Mouse (Mus musculus) C2C12 (cell line): Measurements from ENCODE around the gene Plce1. TPM values are rescaled to one million over a fixed set of nuclear protein-coding genes. Genes with fewer than 3 reads are reported as not detected.

Source experiments
- H3K27me3 ChIP-seq: one replicate; pipeline ENCODE4 v1.6.1; 2011; ENCODE audit not compliant: control insufficient read depth, insufficient read depth, insufficient read length
- H3K36me3 ChIP-seq: one replicate; pipeline ENCODE4 v1.6.1; 2011; ENCODE audit not compliant: control insufficient read depth, insufficient read depth
- H3K4me3 ChIP-seq: one replicate; pipeline ENCODE4 v1.5.1; 2011; ENCODE audit warnings: mild to moderate bottlenecking, control low read depth; ENCODE audit not compliant: poor library complexity, insufficient read depth, severe bottlenecking
- H3K79me2 ChIP-seq: one replicate; pipeline ENCODE4 v1.6.1; 2011; ENCODE audit not compliant: control insufficient read depth, insufficient read depth
- H3K79me3 ChIP-seq: one replicate; pipeline ENCODE4 v1.6.1; 2011; ENCODE audit warnings: low read depth, control low read depth
- H3ac ChIP-seq: one replicate; pipeline ENCODE3; 2011; ENCODE audit warnings: low read depth; ENCODE audit not compliant: control insufficient read depth, insufficient read length
- CEBPB ChIP-seq: IDR thresholded peaks from one replicate; pipeline ENCODE4 v1.6.1; 2011; ENCODE audit warnings: low read depth, mild to moderate bottlenecking, control low read depth, moderate library complexity
- CTCF ChIP-seq: IDR thresholded peaks from one replicate; pipeline ENCODE4 v1.5.1; 2011; ENCODE audit not compliant: control insufficient read depth, insufficient read depth, insufficient read length
- FOSL1 ChIP-seq: IDR thresholded peaks from one replicate; pipeline ENCODE4 v1.8.0; 2011; ENCODE audit warnings: mild to moderate bottlenecking, low read length; ENCODE audit not compliant: poor library complexity, insufficient read depth, severe bottlenecking
- MAX ChIP-seq: IDR thresholded peaks from one replicate; pipeline ENCODE4 v1.6.1; 2011; ENCODE audit warnings: mild to moderate bottlenecking, control low read depth
- MYOD1 ChIP-seq: IDR thresholded peaks from one replicate; pipeline ENCODE4 v1.6.1; 2011; ENCODE audit warnings: low read depth; ENCODE audit not compliant: control insufficient read depth, insufficient read length
- MYOG ChIP-seq: IDR thresholded peaks from one replicate; pipeline ENCODE4 v1.6.1; 2011; ENCODE audit not compliant: control insufficient read depth, insufficient read length; ENCODE audit errors: extremely low read depth
- USF1 ChIP-seq: IDR thresholded peaks from one replicate; pipeline ENCODE4 v1.6.1; 2011; ENCODE audit warnings: low read depth, mild to moderate bottlenecking, control low read depth, moderate library complexity
- polyA plus RNA-seq: library from polyadenylated mRNA; unstranded; fragments of >200 nt; fragmentation: generic; extraction: Trizol; gene quantifications from one replicate; pipeline ENCODE4 v1.2.1, GENCODE M21; 2012; ENCODE audit warnings: missing spikeins

Gene Plce1
- polyA plus RNA-seq, 1 experiment, result not detected

GRCm38 (mm10) chr19:38482406-38483181 lies 1.7 kb downstream of the Plce1 start:
- no peaks in the 10 kb centered on the region for H3K79me2 ChIP-seq
- no peak for TF ChIP-seq CTCF
- TF ChIP-seq USF1, result no peak
- no peak for TF ChIP-seq FOSL1
- TF ChIP-seq MAX, result no peak
- no peak for TF ChIP-seq CEBPB
- no peak for TF ChIP-seq MYOD1
- TF ChIP-seq MYOG, result no peak
- no peak overlapping the region for H3ac ChIP-seq
- H3K4me3 ChIP-seq, result no peak overlapping the region
- H3K27me3 ChIP-seq, result peaks cover 37% of the 10 kb centered on the region
- H3K79me3 ChIP-seq, result no peaks in the 10 kb centered on the region
- no peaks in the 10 kb centered on the region for H3K36me3 ChIP-seq

- TF ChIP-seq MYOG (no peak), MYOD1 (no peak), CEBPB (no peak), FOSL1 (no peak), CTCF (no peak), MAX (no peak), USF1 (no peak)
- Histone ChIP-seq H3K36me3 (no peaks in the 10 kb centered on the region), H3K4me3 (no peak overlapping the region), H3K79me3 (no peaks in the 10 kb centered on the region), H3K27me3 (peaks cover 31% of the 10 kb centered on the region), H3K79me2 (no peaks in the 10 kb centered on the region), H3ac (no peak overlapping the region)
These were observed 5.1 kb downstream of the Plce1 start for GRCm38 (mm10) chr19:38485779-38486555.

- TF ChIP-seq MYOD1 (no peak), CTCF (no peak), MAX (no peak), CEBPB (no peak), MYOG (no peak), FOSL1 (no peak)
These were observed 6.6 kb downstream of the Plce1 start for GRCm38 (mm10) chr19:38487501-38487900.

GRCm38 (mm10) chr19:38488103-38488912 lies 7.4 kb downstream of the Plce1 start:
- H3K79me3 ChIP-seq, result no peaks in the 10 kb centered on the region
- H3ac ChIP-seq, result no peak overlapping the region
- no peak overlapping the region for H3K4me3 ChIP-seq
- peaks cover 17% of the 10 kb centered on the region for H3K27me3 ChIP-seq
- no peaks in the 10 kb centered on the region for H3K36me3 ChIP-seq
- no peaks in the 10 kb centered on the region for H3K79me2 ChIP-seq
- TF ChIP-seq MYOG, result no peak
- TF ChIP-seq MYOD1, result no peak
- no peak for TF ChIP-seq USF1

More at GRCm38 (mm10) chr19:38487501-38487900, 6.6 kb downstream of the Plce1 start:
- no peaks in the 10 kb centered on the region for H3K36me3 ChIP-seq
- H3K4me3 ChIP-seq, result no peak overlapping the region
- H3K27me3 ChIP-seq, result peaks cover 18% of the 10 kb centered on the region
- H3K79me2 ChIP-seq, result no peaks in the 10 kb centered on the region
- H3ac ChIP-seq, result no peak overlapping the region
- H3K79me3 ChIP-seq, result no peaks in the 10 kb centered on the region

- no peak overlapping the region for H3K4me3 ChIP-seq
- TF ChIP-seq CTCF (no peak), FOSL1 (no peak), MYOD1 (no peak), MYOG (no peak), MAX (no peak), CEBPB (no peak), USF1 (no peak)
- H3ac ChIP-seq, result no peak overlapping the region
- no peaks in the 10 kb centered on the region for H3K79me2 ChIP-seq
- H3K36me3 ChIP-seq, result no peaks in the 10 kb centered on the region
- H3K27me3 ChIP-seq, result peaks cover 3% of the 10 kb centered on the region
- no peaks in the 10 kb centered on the region for H3K79me3 ChIP-seq
These were observed 17.3 kb downstream of the Plce1 start for GRCm38 (mm10) chr19:38498233-38498632.
